Mouse (Mus musculus): ENCODE data around the gene A1cf.

Gene A1cf

DNA sequence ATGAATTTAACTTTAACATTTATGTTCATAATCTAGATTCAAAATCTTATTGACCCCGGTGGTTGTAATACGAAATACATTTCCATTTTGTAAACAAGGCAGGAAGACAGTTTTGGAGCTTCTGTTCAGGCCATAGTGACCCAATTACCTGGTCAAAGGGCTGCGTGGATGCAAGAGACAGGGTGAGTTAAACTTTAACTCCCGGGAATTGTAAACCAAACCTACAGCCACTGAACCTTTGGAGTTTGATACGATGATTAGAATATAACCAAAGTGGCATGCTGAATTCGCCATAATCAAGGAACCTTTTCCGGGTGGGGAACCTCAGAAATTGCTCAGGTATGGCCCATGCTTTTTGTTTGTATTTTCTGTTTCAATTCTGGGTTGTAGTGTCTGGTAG, at the start of gene A1cf:
Gene A1cf, plus strand, starts transcription at position 244 of the 400 bp plus-strand sequence.
- DNase-seq (ENCODE audit: low spot score) = no peak

DNA sequence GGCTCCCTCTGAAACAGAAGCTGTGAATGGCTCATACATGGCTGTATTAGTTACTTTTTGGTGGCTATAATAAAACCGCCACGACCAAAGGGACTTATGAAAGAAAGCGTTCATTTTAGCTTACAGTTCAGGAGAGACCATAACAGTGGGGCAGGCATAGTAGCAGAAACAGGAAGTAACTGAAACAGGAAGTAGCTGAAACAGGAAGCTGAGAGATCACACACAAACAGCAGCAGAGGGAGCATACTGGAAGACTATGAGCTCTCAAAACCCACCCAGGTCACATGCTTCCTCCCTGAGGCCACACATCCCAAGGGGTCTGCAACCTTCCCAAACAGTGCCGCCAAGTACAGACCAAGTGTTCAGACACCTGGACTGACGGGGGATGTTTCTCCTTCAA, 34.3 kb upstream of the A1cf start:
- DNase-seq (ENCODE audit: low spot score) = no peak

DNA sequence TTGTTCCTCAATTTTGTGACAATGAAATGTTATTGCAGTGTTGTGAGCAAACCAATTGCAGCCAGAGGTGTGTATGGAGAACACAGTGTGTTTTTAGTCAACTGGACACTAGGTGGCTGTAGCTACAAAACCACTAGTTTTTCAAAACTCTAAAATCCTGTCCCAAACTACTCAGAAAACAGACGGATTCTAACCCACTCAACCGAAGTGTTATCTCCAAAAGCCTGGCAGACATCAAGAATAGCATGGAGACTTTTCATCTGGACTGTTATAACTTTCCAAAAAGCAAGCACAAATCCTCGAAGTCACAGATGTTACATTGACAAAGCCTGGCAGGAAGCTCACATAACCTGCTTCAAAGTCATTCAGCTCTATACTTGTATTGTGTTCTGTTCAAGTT, 6.7 kb upstream of the A1cf start:
- DNase-seq (ENCODE audit: low spot score) = no peak

GRCm38 (mm10) chr19:31862512-31863249, 5.9 kb upstream of the A1cf start:
- no peak for DNase-seq (ENCODE audit: low spot score)

DNA sequence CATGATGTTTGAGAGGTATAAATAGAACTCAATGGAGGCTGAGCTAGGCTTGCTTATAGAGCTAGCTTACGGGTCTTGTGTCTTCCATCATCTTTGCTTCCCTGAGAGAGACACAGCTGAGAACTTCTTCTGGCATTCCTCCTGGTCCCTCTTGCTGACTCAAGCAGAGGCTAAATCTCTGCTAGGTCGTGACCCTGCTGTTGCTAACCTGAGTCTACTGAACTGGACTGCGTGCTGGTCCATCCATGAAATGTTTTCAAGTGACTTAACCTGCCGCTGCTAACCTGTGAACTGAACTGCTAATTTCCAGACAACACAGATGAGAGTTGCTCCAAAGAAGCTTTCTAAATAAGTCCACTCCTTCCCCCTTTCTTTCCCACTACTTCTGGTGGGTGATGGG, 3.1 kb upstream of the A1cf start:
- no peak for DNase-seq (ENCODE audit: low spot score)

DNA sequence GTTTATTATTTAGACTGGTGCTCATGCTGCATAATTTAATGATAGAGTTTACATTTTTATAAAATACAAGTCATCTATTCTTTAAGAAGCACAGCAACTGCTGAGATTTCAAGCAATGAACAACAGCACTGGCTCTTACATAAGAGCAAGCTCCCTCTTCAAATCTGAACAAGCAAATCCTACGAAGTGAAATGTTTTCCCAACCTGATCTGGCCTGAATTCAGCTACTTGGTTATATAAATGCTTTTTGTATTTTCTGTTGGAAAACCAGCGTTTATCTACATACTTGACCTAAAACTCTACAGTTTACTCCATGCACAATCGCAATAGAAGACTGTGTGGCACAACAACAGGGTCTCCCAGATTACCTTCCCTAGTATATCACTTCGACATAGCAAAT, 488 bp upstream of the A1cf start:
- DNase-seq (ENCODE audit: low spot score) = no peak

DNA sequence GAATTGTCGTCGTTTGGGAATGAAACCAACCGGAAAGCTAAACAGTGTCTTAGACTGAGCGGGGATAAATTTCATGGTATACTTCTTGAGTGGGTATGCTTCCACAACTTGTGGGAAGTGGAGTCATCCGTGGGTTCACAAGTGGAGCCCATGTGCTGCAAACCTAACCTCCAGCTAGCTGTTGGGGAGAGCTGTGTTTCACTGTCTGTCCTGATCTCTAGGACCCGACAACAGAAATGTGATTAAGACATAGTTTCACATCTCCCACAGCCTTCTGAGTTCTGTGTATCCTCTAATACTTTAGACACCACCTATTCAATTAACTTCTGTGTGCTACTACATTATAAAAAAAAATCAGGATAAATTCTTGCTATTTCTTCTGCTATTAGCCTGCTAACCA, 407 bp downstream of the A1cf start:
- DNase-seq (ENCODE audit: low spot score) = no peak

DNA sequence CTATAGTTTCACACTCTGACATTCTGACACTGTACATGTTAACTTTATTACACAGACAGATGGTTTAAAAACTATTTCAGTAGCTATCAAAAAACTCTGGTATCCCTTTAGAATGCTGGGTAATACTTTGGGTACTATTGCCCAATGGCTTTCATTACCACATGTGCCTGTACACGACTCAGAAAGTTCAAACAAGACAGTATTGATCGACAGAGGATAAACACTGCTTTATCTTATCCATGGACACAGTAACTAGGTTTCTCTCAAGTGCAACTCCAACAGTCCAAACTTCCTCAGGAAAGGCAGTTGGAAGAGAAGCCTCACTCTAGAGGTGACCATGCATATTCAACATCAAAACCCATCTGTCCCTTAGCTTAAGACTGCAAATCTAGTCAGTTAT, 2.8 kb downstream of the A1cf start:
- no peak for DNase-seq (ENCODE audit: low spot score)

GRCm38 (mm10) chr19:31877968-31878367, 9.4 kb downstream of the A1cf start:
- DNase-seq (ENCODE audit: low spot score) = no peak

DNA sequence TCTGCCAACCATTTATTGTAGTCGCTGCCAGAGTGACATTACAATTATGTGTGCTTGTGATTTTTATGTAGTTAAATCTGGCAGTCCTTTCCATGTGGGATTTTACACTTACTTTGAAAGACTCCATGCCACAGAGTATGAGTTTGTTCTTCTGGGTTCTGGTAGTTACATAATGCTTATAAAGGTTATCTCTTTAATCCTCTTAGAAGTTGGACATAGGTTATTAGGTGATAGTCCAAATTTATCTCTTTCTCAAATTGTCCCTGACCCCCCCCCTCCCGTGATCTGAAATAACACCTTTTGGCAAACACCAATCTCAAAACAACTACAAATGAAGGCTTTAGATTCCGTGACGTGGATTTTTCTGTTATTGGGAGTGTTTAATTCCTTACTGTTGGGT, 16.0 kb downstream of the A1cf start:
- no peak for DNase-seq (ENCODE audit: low spot score)

- no peak for DNase-seq (ENCODE audit: low spot score)
These were observed 18.7 kb downstream of the A1cf start for GRCm38 (mm10) chr19:31887275-31887674.

DNA sequence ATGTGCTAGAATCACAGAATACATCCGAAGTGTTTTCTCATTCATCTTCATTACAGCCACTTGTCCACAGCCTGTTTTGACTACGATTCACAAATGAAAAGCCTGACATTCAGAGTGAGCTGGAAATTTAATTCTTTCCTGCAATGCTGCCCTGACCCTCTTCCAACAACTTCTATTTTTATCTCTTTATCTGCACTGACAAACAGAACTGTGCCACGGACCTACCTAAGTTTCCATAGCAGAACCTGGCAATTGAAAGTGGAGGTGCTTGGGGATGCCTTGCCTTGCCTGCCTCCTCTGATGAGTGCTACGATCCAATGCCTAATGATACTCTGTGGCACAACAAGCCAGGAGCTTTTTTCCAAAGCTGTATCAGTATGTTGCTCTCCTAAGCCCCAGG, 21.4 kb downstream of the A1cf start:
- DNase-seq (ENCODE audit: low spot score) = no peak

DNA sequence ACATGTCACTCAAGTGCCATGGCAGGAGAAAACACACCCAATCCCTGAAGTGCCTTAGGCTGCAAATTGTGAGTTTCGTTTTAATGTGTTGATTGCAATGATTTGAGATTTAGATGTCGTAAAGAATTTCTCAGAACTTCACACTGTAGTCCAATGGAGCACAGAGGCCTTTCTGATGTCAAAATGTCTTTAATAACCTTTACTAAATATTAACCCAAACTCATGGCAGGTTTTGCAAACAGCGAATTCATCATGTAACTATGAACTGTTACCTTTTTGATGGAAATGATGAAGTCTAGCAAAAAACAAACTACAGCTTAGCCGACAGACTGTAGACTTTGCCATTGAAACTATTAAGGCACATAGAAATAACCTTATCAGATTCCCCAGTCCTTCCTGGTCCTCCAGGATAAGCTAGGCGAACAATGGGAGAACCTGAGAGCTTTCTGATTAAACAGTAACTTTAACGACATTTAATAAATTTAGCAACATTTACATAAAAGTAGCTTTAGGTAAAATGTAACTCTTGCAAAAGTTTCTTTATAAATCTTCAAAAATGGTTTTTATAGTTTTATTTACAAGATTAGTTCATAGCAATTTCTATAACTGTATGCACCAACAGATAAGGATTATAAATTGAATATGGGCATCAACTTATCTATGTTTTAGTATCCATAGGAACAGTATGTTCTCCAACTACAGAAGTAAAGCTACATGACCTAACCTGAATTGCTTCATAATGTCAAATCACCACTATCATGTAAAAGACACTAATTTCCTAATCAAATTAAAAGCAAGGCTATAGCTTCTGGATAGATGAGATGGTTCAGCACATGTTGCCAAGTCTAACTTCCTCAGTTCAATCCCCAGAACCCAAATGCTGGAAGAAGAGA, 22.7 kb downstream of the A1cf start:
- DNase-seq (ENCODE audit: low spot score) = no peak

- no peak for DNase-seq (ENCODE audit: low spot score)
These were observed 27.4 kb downstream of the A1cf start for GRCm38 (mm10) chr19:31895971-31896370.

- no peak for DNase-seq (ENCODE audit: low spot score)
These were observed 28.1 kb downstream of the A1cf start for GRCm38 (mm10) chr19:31896711-31897110.

- no peak for DNase-seq (ENCODE audit: low spot score)
These were observed 37.1 kb downstream of the A1cf start for GRCm38 (mm10) chr19:31905671-31906070.

DNA sequence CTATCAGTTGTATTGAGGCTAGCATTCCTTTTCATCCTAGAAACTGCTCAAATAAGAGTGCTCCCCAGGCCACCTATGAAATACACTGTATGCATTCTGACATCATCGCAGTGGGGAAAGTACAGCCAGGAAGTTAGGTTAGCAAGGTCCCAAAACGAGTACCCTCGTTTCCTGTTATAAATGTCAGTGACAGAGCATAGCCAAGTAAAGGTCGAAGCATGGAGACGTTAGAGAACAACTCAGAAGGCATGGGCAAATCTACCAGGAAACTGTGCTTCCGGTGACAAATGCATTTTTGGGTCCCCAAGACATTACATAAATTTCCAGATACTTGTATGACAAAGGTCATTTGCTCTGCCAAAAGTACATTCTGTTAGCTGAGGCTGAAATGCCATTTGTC, 41.9 kb downstream of the A1cf start:
- DNase-seq (ENCODE audit: low spot score) = no peak

DNA sequence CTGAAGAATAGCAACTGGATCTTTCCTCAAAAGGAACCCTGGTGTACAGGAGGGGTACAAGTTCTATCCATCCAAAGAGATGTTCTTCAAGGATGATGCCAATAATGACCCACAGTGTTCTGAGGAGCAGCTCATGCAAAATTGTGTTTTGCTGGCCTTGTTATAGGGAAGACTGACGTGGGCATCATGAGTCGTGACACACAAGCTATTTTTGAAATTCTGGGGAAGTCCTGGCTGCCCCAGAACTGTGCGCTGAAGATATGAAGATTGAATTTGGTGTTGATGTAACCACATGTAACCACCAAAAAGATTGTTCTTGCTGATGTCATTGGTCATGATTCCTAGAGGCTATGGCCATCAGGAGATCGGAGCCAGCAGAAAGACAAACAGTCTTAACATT, 45.4 kb downstream of the A1cf start:
- DNase-seq (ENCODE audit: low spot score) = no peak

- DNase-seq (ENCODE audit: low spot score) = no peak
These were observed 51.8 kb downstream of the A1cf start for GRCm38 (mm10) chr19:31920357-31920756.

DNA sequence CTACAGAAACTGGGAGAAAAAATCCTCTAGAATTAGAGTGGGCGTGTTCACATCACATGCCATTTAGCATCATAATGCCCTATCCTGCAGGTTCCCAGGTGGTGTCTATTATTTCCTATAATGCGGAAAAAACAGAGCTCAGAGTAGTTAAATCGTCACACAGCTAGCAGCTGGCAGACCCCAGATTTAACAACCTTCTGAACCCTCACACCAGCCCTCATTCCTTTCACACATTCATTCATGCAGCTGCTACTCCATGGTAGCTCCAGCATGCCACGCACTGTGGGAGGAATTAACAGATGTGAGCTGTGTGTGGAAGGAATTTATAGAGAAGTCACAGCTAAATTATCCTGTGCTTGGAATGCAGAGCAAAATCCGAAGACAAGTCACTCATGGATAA, 53.3 kb downstream of the A1cf start:
- DNase-seq (ENCODE audit: low spot score) = no peak

GRCm38 (mm10) chr19:31923615-31924352, 55.2 kb downstream of the A1cf start:
- no peak for DNase-seq (ENCODE audit: low spot score)

- DNase-seq (ENCODE audit: low spot score) = no peak
These were observed 82.4 kb downstream of the A1cf start for GRCm38 (mm10) chr19:31950793-31951489.
